Mouse (Mus musculus) embryonic facial prominence, embryonic 13.5 days (tissue): ENCODE measurements at regions not wholly inside any gene's neighbourhood (a gene's known extent, or its start where the extent isn't known, plus 50 kb on each side); places are given as distances from the start of the nearest gene placed in this dataset. TPM values are rescaled to one million over a fixed set of nuclear protein-coding genes. Genes with fewer than 3 reads are reported as not detected.

Experiments used
- ATAC-seq: fragments of 200-750 bp; cut with Nextera tagmentation; 2 replicates; pipeline ENCODE4 v1.8.0; 2017; ENCODE audit warnings: low read depth; ENCODE audit not compliant: insufficient number of reproducible peaks, insufficient read depth, low FRiP score, low TSS enrichment
- H3K27ac ChIP-seq: fragments of 300-500 bp; sonication (generic); 2 replicates; pipeline ENCODE4 v1.5.1; 2015; ENCODE audit warnings: moderate library complexity, mild to moderate bottlenecking, inconsistent platforms
- H3K27me3 ChIP-seq: fragments of 300-500 bp; sonication (generic); 2 replicates; pipeline ENCODE4 v1.6.1; 2015; ENCODE audit warnings: mild to moderate bottlenecking, inconsistent platforms
- H3K36me3 ChIP-seq: fragments of 300-500 bp; sonication (generic); 2 replicates; pipeline ENCODE4 v1.6.1; 2015; ENCODE audit warnings: mild to moderate bottlenecking, inconsistent platforms
- H3K4me1 ChIP-seq: fragments of 300-500 bp; sonication (generic); 2 replicates; pipeline ENCODE4 v1.6.1; 2015; ENCODE audit warnings: inconsistent platforms
- H3K4me2 ChIP-seq: fragments of 300-500 bp; sonication (generic); 2 replicates; pipeline ENCODE4 v1.6.1; 2015; ENCODE audit warnings: moderate library complexity, mild to moderate bottlenecking, inconsistent platforms
- H3K4me3 ChIP-seq: fragments of 300-500 bp; sonication (generic); 2 replicates; pipeline ENCODE4 v1.5.1; 2015; ENCODE audit warnings: mild to moderate bottlenecking, inconsistent platforms
- H3K9ac ChIP-seq: fragments of 300-500 bp; sonication (generic); 2 replicates; pipeline ENCODE4 v1.6.1; 2015; ENCODE audit warnings: mild to moderate bottlenecking, inconsistent platforms
- H3K9me3 ChIP-seq: fragments of 300-500 bp; sonication (generic); 2 replicates; pipeline ENCODE4 v1.6.1; 2016; ENCODE audit warnings: inconsistent platforms
- WGBS: fragments of 180-500 bp; shearing (Covaris S2); methylation state at CpG from one replicate; pipeline ENCODE4 v1.1.7; 2015; ENCODE audit warnings: mixed read lengths; 5-methylcytosine and 5-hydroxymethylcytosine counted together
- microRNA-seq: library from miRNA; unstranded; fragments of <30 nt; microRNA quantifications from one replicate; pipeline ENCODE4, GENCODE M21; 2016

DNA sequence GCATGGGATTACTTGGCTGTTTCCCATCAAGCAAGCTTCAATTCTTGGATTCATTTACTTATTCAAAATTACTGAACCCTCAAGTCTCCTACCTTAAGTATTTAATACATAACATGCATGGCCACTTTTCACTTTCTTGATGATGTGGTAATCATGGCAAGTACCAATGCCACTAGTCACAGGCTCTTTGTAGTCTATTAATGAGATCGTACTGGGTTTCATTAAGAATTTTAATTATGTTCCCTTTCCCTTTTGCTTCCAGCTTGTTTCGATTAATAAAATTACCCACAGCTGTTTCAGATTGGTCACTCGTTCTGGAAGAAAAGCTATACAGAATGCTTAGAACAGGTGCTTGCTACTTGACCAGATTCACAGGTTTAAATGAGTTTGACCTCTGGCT is 238.6 kb downstream of the Nr4a2 start:
- H3K36me3 ChIP-seq, result no peaks in the 10 kb centered on the region
- no peak overlapping the region for H3K27ac ChIP-seq
- H3K9ac ChIP-seq, result no peak overlapping the region
- no peaks in the 10 kb centered on the region for H3K4me1 ChIP-seq
- no peaks in the 10 kb centered on the region for H3K27me3 ChIP-seq
- H3K9me3 ChIP-seq, result no peaks in the 10 kb centered on the region
- WGBS, result 26% methylated on average over 3 of the region's 3 CpGs
- no peak overlapping the region for H3K4me2 ChIP-seq
- no peak overlapping the region for H3K4me3 ChIP-seq
- no peak for ATAC-seq

DNA sequence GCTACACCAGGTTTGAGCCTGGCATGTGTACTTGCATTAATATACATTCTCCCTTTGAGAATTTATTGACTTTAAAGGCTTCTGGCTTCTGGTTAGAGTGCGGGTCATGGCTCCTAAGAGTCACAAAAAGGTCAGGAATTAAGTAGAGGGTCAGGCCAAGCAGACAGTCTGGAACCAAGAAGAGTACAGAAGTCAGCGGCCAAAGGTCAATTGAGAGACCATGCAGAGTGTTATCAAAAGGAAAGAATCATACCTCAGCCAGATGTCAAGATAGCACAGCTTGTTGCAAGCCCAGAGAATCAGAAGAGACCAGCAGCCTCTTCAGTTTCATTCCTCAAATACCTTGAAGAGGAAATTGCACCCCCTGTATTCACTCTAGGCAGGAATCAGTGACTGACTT is 263.0 kb downstream of the Nr4a2 start:
- 18% methylated on average over 2 of the region's 2 CpGs for WGBS
- Histone ChIP-seq H3K4me2 (no peak overlapping the region), H3K4me1 (no peaks in the 10 kb centered on the region), H3K9ac (no peak overlapping the region), H3K4me3 (no peak overlapping the region), H3K27me3 (no peaks in the 10 kb centered on the region), H3K9me3 (no peaks in the 10 kb centered on the region), H3K27ac (no peak overlapping the region), H3K36me3 (no peaks in the 10 kb centered on the region)
- ATAC-seq, result no peak

DNA sequence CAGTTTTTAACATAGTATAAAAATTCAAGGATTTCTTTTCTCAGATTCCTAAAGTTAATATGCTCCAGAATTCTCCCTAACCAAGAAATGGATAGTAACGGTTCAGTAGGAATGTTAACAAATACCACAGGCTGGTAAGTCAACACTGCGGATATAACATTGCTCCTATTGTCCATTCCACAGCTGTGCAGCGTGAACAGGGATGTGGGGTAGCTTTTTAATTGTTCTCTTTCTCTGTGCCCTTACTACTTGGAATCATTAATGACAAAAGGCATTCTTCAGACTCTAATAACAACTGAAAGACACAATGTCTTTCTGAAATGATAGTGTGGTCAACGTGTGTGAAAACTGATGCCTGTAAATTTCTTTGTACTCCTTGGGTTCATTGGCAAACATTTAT is 303.3 kb downstream of the Nr4a2 start:
- no peak overlapping the region for H3K9ac ChIP-seq
- H3K36me3 ChIP-seq, result no peaks in the 10 kb centered on the region
- H3K4me3 ChIP-seq, result no peak overlapping the region
- H3K4me2 ChIP-seq, result no peak overlapping the region
- H3K4me1 ChIP-seq, result no peaks in the 10 kb centered on the region
- H3K9me3 ChIP-seq, result no peaks in the 10 kb centered on the region
- no peak overlapping the region for H3K27ac ChIP-seq
- H3K27me3 ChIP-seq, result no peaks in the 10 kb centered on the region
- WGBS, result 43% methylated on average over 4 of the region's 4 CpGs
- ATAC-seq, result no peak

DNA sequence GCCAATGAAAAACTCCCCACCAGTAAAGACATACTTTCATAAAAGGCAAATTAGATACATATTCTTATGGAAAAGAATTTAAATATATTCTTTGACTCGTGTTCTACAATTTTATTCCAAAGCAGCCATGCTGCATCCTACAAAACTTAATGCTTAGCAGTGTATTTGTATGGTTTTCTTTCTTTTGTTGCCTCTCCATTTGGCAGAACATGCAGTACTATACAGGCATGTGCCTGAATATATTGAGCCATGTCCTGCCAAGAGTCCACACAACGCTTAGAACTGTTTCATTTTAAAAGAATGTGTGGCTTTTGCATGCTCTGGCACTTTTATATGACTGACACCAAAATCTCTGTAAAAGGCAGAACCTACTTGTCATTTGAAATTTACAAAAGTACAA is 339.0 kb downstream of the Nr4a2 start:
- Histone ChIP-seq H3K27ac (no peak overlapping the region), H3K4me1 (no peaks in the 10 kb centered on the region), H3K9ac (no peak overlapping the region), H3K36me3 (no peaks in the 10 kb centered on the region), H3K9me3 (no peaks in the 10 kb centered on the region), H3K4me2 (no peak overlapping the region), H3K27me3 (no peaks in the 10 kb centered on the region), H3K4me3 (no peak overlapping the region)
- ATAC-seq, result no peak
- 72% methylated on average over 2 of the region's 2 CpGs for WGBS

Small RNA genes in the stretch of these regions (microRNA-seq; reads per million reads assigned to microRNA genes)
- not detected for gene Mir195b
